Mouse (Mus musculus): ENCODE data around the gene Npnt. TPM values are rescaled to one million over a fixed set of nuclear protein-coding genes. Genes with fewer than 3 reads are reported as not detected.

Npnt gene
- polyA plus RNA-seq, 1 experiment from 2014 or later = 126 TPM

- Histone ChIP-seq H3K27ac (no peak overlapping the region), H3K9me3 (replicated peaks) (no peaks in the 10 kb centered on the region), H3K36me3 (no peaks in the 10 kb centered on the region), H3K4me1 (no peaks in the 10 kb centered on the region), H3K9ac (no peak overlapping the region), H3K4me2 (no peak overlapping the region), H3K27me3 (no peaks in the 10 kb centered on the region), H3K4me3 (replicated peaks) (no peak overlapping the region)
- 83% methylated on average over 7 of the region's 7 CpGs for WGBS
- ATAC-seq (replicated peaks; ENCODE audit: low FRiP score) = no peak
Observed at GRCm38 (mm10) chr3:132962631-132963361, 12.7 kb upstream of the Npnt start.

- ATAC-seq (replicated peaks; ENCODE audit: low FRiP score) = no peak
- Histone ChIP-seq H3K4me3 (replicated peaks) (peak overlapping the region; percentile 78), H3K9ac (peak overlapping the region; percentile 68), H3K36me3 (0 out of 2 replicates have a peak, but pooled peaks cover 5% of the 10 kb centered on the region), H3K27ac (0 out of 2 replicates have a peak overlapping the region, but pooled peaks have one; percentile 81), H3K4me2 (peak overlapping the region; percentile 97), H3K9me3 (replicated peaks) (no peaks in the 10 kb centered on the region), H3K4me1 (peaks cover 26% of the 10 kb centered on the region), H3K27me3 (peaks cover 18% of the 10 kb centered on the region; the same call in 1 of the 2 replicates)
- WGBS = 11% methylated on average over 7 of the region's 7 CpGs
Observed at GRCm38 (mm10) chr3:132950529-132950880, 414 bp upstream of the Npnt start.

GRCm38 (mm10) chr3:132949380-132949790, 706 bp downstream of the Npnt start:
- no peaks in the 10 kb centered on the region for H3K9me3 ChIP-seq (replicated peaks)
- under 1% methylated on average over 24 of the region's 26 CpGs for WGBS
- peaks cover 37% of the 10 kb centered on the region for H3K4me1 ChIP-seq
- peak; percentile 63 for ATAC-seq (replicated peaks; ENCODE audit: low FRiP score)
- peaks cover 18% of the 10 kb centered on the region; the same call in 1 of the 2 replicates for H3K27me3 ChIP-seq
- peak overlapping the region; percentile 68 for H3K9ac ChIP-seq
- 0 out of 2 replicates have a peak, but pooled peaks cover 5% of the 10 kb centered on the region for H3K36me3 ChIP-seq
- H3K4me2 ChIP-seq = peak overlapping the region; percentile 97
- H3K27ac ChIP-seq = peak overlapping the region; percentile 81
- H3K4me3 ChIP-seq (replicated peaks) = peak overlapping the region; percentile 78

GRCm38 (mm10) chr3:132948298-132948795, 1.7 kb downstream of the Npnt start:
- Histone ChIP-seq H3K4me2 (peak overlapping the region; percentile 97), H3K36me3 (0 out of 2 replicates have a peak, but pooled peaks cover 5% of the 10 kb centered on the region), H3K4me3 (replicated peaks) (peak overlapping the region; percentile 78), H3K4me1 (peaks cover 47% of the 10 kb centered on the region), H3K27me3 (peaks cover 18% of the 10 kb centered on the region; the same call in 1 of the 2 replicates), H3K27ac (no peak overlapping the region), H3K9ac (peak overlapping the region; percentile 68; the same call in 1 of the 2 replicates), H3K9me3 (replicated peaks) (no peaks in the 10 kb centered on the region)
- no peak for ATAC-seq (replicated peaks; ENCODE audit: low FRiP score)
- WGBS = 16% methylated on average over 7 of the region's 7 CpGs

- peaks cover 18% of the 10 kb centered on the region; the same call in 1 of the 2 replicates for H3K27me3 ChIP-seq
- peaks cover 50% of the 10 kb centered on the region for H3K4me1 ChIP-seq
- no peak overlapping the region for H3K9ac ChIP-seq
- no peak overlapping the region for H3K4me2 ChIP-seq
- H3K36me3 ChIP-seq = 0 out of 2 replicates have a peak, but pooled peaks cover 5% of the 10 kb centered on the region
- 80% methylated on average over 5 of the region's 5 CpGs for WGBS
- ATAC-seq (replicated peaks; ENCODE audit: low FRiP score) = no peak
- H3K9me3 ChIP-seq (replicated peaks) = no peaks in the 10 kb centered on the region
- H3K27ac ChIP-seq = no peak overlapping the region
- no peak overlapping the region for H3K4me3 ChIP-seq (replicated peaks)
Observed at GRCm38 (mm10) chr3:132946086-132946485, 4.0 kb downstream of the Npnt start.

- Histone ChIP-seq H3K4me1 (peaks cover 50% of the 10 kb centered on the region), H3K36me3 (0 out of 2 replicates have a peak, but pooled peaks cover 5% of the 10 kb centered on the region), H3K4me3 (replicated peaks) (no peak overlapping the region), H3K27me3 (peaks cover 18% of the 10 kb centered on the region; the same call in 1 of the 2 replicates), H3K9me3 (replicated peaks) (no peaks in the 10 kb centered on the region), H3K27ac (no peak overlapping the region), H3K4me2 (no peak overlapping the region), H3K9ac (no peak overlapping the region)
- WGBS = 83% methylated on average over 7 of the region's 7 CpGs
- ATAC-seq (replicated peaks; ENCODE audit: low FRiP score) = no peak
Observed at GRCm38 (mm10) chr3:132945669-132946068, 4.4 kb downstream of the Npnt start.

GRCm38 (mm10) chr3:132944609-132945008, 5.5 kb downstream of the Npnt start:
- peaks cover 44% of the 10 kb centered on the region for H3K4me1 ChIP-seq
- 51% methylated on average over 3 of the region's 3 CpGs for WGBS
- ATAC-seq (replicated peaks; ENCODE audit: low FRiP score) = peak; percentile 44; the same call in 1 of the 2 replicates

GRCm38 (mm10) chr3:132944193-132944592, 5.9 kb downstream of the Npnt start:
- Histone ChIP-seq H3K9me3 (replicated peaks) (no peaks in the 10 kb centered on the region), H3K9ac (no peak overlapping the region), H3K27me3 (peaks cover 13% of the 10 kb centered on the region; the same call in 1 of the 2 replicates), H3K4me1 (peaks cover 39% of the 10 kb centered on the region), H3K4me2 (peak overlapping the region; percentile 3; the same call in 1 of the 2 replicates), H3K36me3 (0 out of 2 replicates have a peak, but pooled peaks cover 5% of the 10 kb centered on the region), H3K27ac (peak overlapping the region; percentile 5; the same call in 1 of the 2 replicates), H3K4me3 (replicated peaks) (no peak overlapping the region)
- 32% methylated on average over 7 of the region's 7 CpGs for WGBS
- peak; percentile 49 for ATAC-seq (replicated peaks; ENCODE audit: low FRiP score)

More at GRCm38 (mm10) chr3:132944609-132945008, 5.5 kb downstream of the Npnt start:
- Histone ChIP-seq H3K9me3 (replicated peaks) (no peaks in the 10 kb centered on the region), H3K27me3 (peaks cover 15% of the 10 kb centered on the region; the same call in 1 of the 2 replicates), H3K4me3 (replicated peaks) (no peak overlapping the region), H3K36me3 (0 out of 2 replicates have a peak, but pooled peaks cover 5% of the 10 kb centered on the region), H3K9ac (no peak overlapping the region), H3K4me2 (peak overlapping the region; percentile 3; the same call in 1 of the 2 replicates), H3K27ac (peak overlapping the region; percentile 37; the same call in 1 of the 2 replicates)

- ATAC-seq (replicated peaks; ENCODE audit: low FRiP score) = no peak
- no peak overlapping the region for H3K9ac ChIP-seq
- WGBS = 85% methylated on average over 6 of the region's 6 CpGs
- H3K36me3 ChIP-seq = 0 out of 2 replicates have a peak, but pooled peaks cover 5% of the 10 kb centered on the region
- H3K4me2 ChIP-seq = no peak overlapping the region
- peaks cover 31% of the 10 kb centered on the region for H3K4me1 ChIP-seq
- no peaks in the 10 kb centered on the region for H3K9me3 ChIP-seq (replicated peaks)
- H3K27ac ChIP-seq = no peak overlapping the region
- H3K27me3 ChIP-seq = 0 out of 2 replicates have a peak, but pooled peaks cover 5% of the 10 kb centered on the region
- H3K4me3 ChIP-seq (replicated peaks) = no peak overlapping the region
Observed at GRCm38 (mm10) chr3:132942778-132943177, 7.3 kb downstream of the Npnt start.

- no peak for ATAC-seq (replicated peaks; ENCODE audit: low FRiP score)
- Histone ChIP-seq H3K9ac (no peak overlapping the region), H3K36me3 (no peaks in the 10 kb centered on the region), H3K4me1 (peaks cover 24% of the 10 kb centered on the region), H3K4me3 (replicated peaks) (no peak overlapping the region), H3K9me3 (replicated peaks) (no peaks in the 10 kb centered on the region), H3K27ac (no peak overlapping the region), H3K27me3 (no peaks in the 10 kb centered on the region), H3K4me2 (no peak overlapping the region)
- 81% methylated on average over 10 of the region's 10 CpGs for WGBS
Observed at GRCm38 (mm10) chr3:132940181-132940990, 9.7 kb downstream of the Npnt start.

GRCm38 (mm10) chr3:132939006-132939405, 11.1 kb downstream of the Npnt start:
- Histone ChIP-seq H3K36me3 (no peaks in the 10 kb centered on the region), H3K4me3 (replicated peaks) (no peak overlapping the region), H3K27ac (no peak overlapping the region), H3K9ac (no peak overlapping the region), H3K9me3 (replicated peaks) (no peaks in the 10 kb centered on the region), H3K4me1 (peaks cover 10% of the 10 kb centered on the region), H3K27me3 (no peaks in the 10 kb centered on the region), H3K4me2 (no peak overlapping the region)
- ATAC-seq (replicated peaks; ENCODE audit: low FRiP score) = no peak
- WGBS = 65% methylated on average over 8 of the region's 8 CpGs
